Mouse (Mus musculus) brain, embryonic 14.5 days (tissue): ENCODE measurements around the gene Klhl41. TPM values are rescaled to one million over a fixed set of nuclear protein-coding genes. Genes with fewer than 3 reads are reported as not detected.
A peak's percentile ranks its signal among the peaks of the same experiment; 100 is the strongest.

Experiments used
- DNase-seq: peaks from one replicate; pipeline ENCODE4 v3.0.0-alpha.2; 2011; ENCODE audit warnings: low read depth
- CTCF ChIP-seq: fragments of 200-500 bp; IDR thresholded peaks from 2 replicates; pipeline ENCODE4 v1.5.1; 2012; ENCODE audit warnings: inconsistent platforms, mild to moderate bottlenecking, moderate library complexity, borderline replicate concordance; ENCODE audit not compliant: insufficient read depth, insufficient read length; ENCODE audit errors: extremely low read depth
- POLR2A ChIP-seq: fragments of 200-500 bp; IDR thresholded peaks from 2 replicates; pipeline ENCODE4 v1.6.1; 2012; ENCODE audit warnings: mild to moderate bottlenecking, inconsistent platforms, borderline replicate concordance; ENCODE audit not compliant: poor library complexity, insufficient read depth, insufficient read length, severe bottlenecking; ENCODE audit errors: extremely low read depth
- polyA plus RNA-seq: library from polyadenylated mRNA; depleted of rRNA; stranded (reverse); fragments of >200 nt; gene quantifications from 2 replicates; pipeline ENCODE4 v1.2.3, GENCODE M21; 2012; rRNA removed

Klhl41 gene
- polyA plus RNA-seq, 1 experiment, result 0.44 TPM

DNA sequence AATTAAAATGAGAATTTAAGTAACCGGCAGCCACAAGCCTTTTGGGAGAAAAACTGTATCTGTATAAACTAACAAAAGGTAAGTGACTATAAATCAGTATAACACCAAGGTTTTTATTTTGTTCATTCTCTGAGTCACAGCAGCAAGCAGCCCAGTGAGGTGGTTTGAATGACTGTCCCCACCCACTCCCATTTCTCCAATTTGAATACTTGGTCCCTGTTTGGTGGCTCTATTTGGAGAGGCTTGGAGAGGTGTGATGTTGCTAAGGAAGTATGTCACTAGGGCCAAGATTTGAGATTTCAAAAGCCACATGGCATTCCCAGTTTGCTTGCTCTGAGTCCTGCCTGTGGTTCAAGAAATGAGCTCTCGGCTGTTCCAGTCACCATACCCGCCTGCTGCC is 20.3 kb downstream of the Klhl41 start:
- TF ChIP-seq CTCF (no peak), POLR2A (no peak)

GRCm38 (mm10) chr2:69690843-69691242 is 20.9 kb downstream of the Klhl41 start:
- no peak for DNase-seq
- no peak for TF ChIP-seq CTCF

More for the DNA sequence above, 20.3 kb downstream of the Klhl41 start:
- DNase-seq, result no peak

DNA sequence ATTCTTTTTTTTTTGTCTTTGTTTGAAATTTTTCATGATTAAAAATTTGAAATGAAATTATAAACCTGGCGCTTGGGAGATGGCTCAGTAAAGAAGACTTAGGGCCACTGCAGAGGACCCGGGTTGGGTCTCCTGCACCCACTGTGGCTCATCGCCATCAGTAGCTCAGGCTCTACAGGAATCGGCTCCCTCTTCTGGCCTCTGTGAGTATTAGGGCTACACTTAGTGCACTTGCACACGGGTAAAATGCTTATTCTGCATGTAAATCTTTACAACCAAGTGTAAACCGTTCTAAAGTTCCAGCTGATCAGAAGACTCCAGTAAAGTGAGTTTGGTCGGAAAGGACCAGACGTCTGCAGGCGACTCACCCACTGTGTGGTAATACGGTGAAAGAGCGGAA is 23.6 kb downstream of the Klhl41 start:
- TF ChIP-seq CTCF (no peak), POLR2A (no peak)
- no peak for DNase-seq

DNA sequence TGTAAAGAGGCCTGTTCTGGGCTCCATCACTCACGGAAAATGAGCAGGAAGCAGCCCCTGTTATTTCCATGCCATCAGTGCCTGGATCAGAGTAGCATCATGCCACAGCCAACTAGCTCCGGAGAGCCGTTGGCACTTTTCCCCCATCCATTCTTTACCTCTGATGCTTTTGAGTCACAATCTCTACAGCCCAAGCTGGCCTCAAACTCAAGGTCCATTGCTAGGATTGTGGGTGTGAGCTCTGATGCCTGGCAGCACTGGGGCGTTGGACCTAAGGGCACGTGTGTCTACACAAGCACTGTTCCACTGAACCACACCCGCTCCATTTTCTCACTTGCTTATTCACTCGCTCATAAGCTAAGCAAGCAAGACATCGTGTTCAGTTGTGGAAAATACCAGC is 30.5 kb downstream of the Klhl41 start:
- TF ChIP-seq POLR2A (no peak), CTCF (no peak)
- DNase-seq, result no peak

GRCm38 (mm10) chr2:69712171-69712570 is 42.3 kb downstream of the Klhl41 start:
- TF ChIP-seq CTCF (no peak), POLR2A (no peak)
- peak; percentile 1 for DNase-seq

- peak; percentile 31; the same call in 1 of the 2 replicates for TF ChIP-seq POLR2A
- no peak for TF ChIP-seq CTCF
These were observed 43.2 kb downstream of the Klhl41 start, which contains the start of gene Fastkd1 for GRCm38 (mm10) chr2:69712981-69713625. Gene Fastkd1, minus strand, starts transcription at chr2:69713516.

DNA sequence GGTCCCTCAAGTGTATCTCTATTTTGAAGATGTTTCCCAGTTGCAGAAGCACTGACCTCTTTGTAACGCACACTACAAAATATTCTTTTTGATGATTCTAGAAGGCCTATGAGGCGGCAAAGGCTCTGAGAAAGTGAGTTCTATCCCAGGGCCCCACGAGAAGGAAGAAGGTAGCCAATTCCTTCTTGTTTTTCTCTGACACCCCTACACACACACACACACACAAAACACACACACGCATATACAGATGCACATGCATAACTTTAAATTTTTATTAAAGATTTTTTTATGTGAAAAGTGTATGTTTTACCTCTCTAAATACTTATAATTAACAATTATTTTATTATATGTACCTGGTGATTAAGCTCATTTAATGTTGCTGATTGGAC is 43.7 kb downstream of the Klhl41 start:
- DNase-seq, result no peak

More at GRCm38 (mm10) chr2:69712981-69713625, 43.2 kb downstream of the Klhl41 start, which contains the start of gene Fastkd1:
- DNase-seq, result peak; percentile 96

DNA sequence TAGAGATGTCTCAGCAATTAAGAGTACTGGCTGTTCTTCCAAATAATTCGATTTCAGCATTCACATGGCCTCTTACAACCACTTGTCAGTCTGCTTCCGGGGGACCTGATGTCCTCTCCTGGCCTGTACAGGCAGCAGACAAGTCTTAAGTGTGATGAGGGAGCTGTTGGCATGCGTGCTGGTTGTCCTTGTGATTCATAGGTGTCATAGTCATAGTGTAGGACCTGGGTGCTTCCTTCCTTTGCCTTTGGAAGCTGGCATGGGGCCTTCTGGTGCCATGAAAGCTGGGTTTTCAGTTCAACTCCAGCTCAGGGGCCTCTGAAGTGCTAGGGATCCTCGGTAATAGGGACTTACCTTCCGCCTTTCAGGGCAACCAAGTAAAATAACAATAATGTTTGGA is 44.2 kb downstream of the Klhl41 start:
- TF ChIP-seq CTCF (no peak), POLR2A (no peak)
- no peak for DNase-seq

More for the DNA sequence above, 43.7 kb downstream of the Klhl41 start:
- TF ChIP-seq CTCF (no peak), POLR2A (no peak)

DNA sequence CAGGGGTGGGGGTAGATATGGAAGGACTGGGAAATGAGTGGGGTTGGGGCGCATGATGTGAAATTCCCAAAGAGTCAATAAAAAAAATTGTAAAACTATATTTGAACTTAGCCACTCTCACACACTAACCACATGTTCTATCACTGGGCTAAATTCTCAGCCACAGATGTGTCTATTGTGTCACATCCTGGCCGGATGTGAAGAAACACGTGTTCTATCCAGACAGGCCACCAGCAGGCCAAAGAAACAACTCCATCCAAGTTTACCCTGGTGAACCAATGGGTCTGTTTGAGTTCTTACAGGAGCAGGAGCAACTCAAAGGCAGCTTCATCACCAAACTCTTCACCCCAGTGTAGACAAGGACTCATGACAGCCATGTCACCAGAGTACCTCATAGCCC is 46.6 kb downstream of the Klhl41 start:
- DNase-seq, result no peak

GRCm38 (mm10) chr2:69719121-69719520 is 49.2 kb downstream of the Klhl41 start:
- no peak for DNase-seq
- TF ChIP-seq CTCF (no peak), POLR2A (no peak)

More for the DNA sequence above, 46.6 kb downstream of the Klhl41 start:
- no peak for TF ChIP-seq CTCF
- TF ChIP-seq POLR2A, result no peak

- no peak for DNase-seq
- TF ChIP-seq CTCF (no peak), POLR2A (no peak)
These were observed 52.3 kb downstream of the Klhl41 start, which contains the start of gene Ppig for GRCm38 (mm10) chr2:69722273-69722649. Gene Ppig, plus strand, starts transcription at chr2:69722545.

DNA sequence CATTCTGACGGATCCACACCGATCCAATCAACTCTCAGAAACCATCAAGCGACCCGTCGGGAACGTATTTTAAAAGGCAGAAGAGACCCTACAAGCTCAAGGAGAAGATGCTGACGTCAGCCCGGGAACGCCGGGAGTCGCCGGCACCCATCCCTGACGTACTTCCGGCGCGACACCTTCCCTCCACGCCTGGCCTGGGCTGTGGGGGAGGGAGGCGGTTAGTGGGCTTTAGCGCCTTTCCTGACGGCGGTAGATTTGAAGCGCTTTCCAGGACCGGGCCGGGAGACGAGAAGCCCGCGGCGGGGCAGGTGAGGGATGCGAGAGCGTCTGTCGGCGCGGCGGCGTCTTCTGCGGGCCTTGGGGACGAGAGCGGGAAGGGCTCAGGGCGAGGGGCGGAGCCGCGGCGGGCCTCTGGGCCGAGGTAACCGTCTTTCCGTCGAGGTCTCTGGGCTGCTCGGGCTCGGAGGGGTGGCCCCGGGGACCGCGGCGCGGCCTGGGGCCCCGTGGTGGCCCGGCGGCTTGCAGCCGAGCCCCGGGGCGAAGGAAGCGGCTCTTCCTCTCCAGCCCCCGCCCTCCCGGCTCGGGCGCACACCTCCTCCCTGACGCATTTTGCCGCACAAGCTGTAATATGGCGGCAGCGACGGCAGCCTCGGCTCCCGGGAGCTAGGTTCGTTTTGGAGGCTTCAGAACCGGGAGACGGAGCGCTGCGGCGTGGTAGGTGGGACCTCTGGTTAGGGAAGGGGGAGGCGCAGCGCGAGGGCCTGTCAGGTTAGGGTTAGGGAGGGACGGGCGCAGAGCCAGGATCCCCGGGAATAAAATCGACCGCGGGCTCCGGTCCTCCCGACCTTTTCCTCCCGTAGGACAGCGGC is 53.0 kb downstream of the Klhl41 start:
- peak; percentile 98 for DNase-seq

DNA sequence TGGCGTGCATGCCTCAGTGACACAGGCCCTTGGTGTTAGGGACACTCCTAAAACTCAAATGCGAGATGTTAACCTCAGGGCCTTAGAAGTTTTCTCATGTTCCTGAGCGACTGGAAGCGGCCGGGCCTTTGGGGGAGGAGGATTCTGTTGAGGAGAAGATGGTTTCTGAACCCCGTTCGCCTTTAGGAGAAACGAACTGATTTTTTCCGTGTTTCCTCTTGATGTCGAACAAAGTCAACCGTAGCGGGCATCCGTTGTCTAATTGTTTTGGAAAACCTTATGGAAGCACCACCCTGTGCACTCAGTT is 53.6 kb downstream of the Klhl41 start:
- DNase-seq, result no peak
- no peak for TF ChIP-seq CTCF
- no peak for TF ChIP-seq POLR2A

More for the DNA sequence above, 53.0 kb downstream of the Klhl41 start:
- TF ChIP-seq POLR2A, result no peak; the same call in 1 of the 2 replicates
- no peak for TF ChIP-seq CTCF

Other genes starting within 250 kb of the Klhl41 start
- gene Lrp2, start 84.1 kb upstream of the Klhl41 start, polyA plus RNA-seq, result 2.0 and 3.4 TPM in 2 replicates
- 18.8 and 19.5 TPM in 2 replicates for gene Bbs5, start 22.9 kb upstream of the Klhl41 start, polyA plus RNA-seq
- gene Fastkd1, start 43.4 kb downstream of the Klhl41 start, polyA plus RNA-seq, result 14.4 and 14.9 TPM in 2 replicates
- 20.4 and 24.2 TPM in 2 replicates for gene Ppig, start 52.4 kb downstream of the Klhl41 start, polyA plus RNA-seq
- gene Ccdc173, start 119.5 kb downstream of the Klhl41 start, polyA plus RNA-seq, result 2.1 and 3.5 TPM in 2 replicates
- 46.7 and 51.7 TPM in 2 replicates for gene Phospho2, start 119.5 kb downstream of the Klhl41 start, polyA plus RNA-seq
- 39.4 and 56.3 TPM in 2 replicates for gene Klhl23, start 151.8 kb downstream of the Klhl41 start, polyA plus RNA-seq
- 119 and 122 TPM in 2 replicates for gene Ssb, start 191.4 kb downstream of the Klhl41 start, polyA plus RNA-seq
- 8.9 and 9.4 TPM in 2 replicates for gene Mettl5, start 215.5 kb downstream of the Klhl41 start, polyA plus RNA-seq
- 45.2 and 53.9 TPM in 2 replicates for gene Ubr3, start 227.1 kb downstream of the Klhl41 start, polyA plus RNA-seq